Mouse (Mus musculus) G1E (cell line): ENCODE data around the gene Exosc6. TPM values are rescaled to one million over a fixed set of nuclear protein-coding genes. Genes with fewer than 3 reads are reported as not detected.
"Not testable (repeated sequence)": the region's sequence is repeated elsewhere in the genome, so short reads cannot be mapped to it uniquely, and the experiment has no call there.

Experiments used
- ATAC-seq: 2 replicates; pipeline ENCODE4 v1.8.0; 2016; ENCODE audit warnings: mild to moderate bottlenecking; ENCODE audit not compliant: insufficient number of reproducible peaks, poor library complexity, low FRiP score, severe bottlenecking; ENCODE audit errors: extremely low read depth
- DNase-seq: peaks from one replicate; pipeline ENCODE4 v3.0.0; 2012; ENCODE audit warnings: low spot score
- H3K27me3 ChIP-seq: 2 replicates; pipeline ENCODE4 v1.6.1; 2012; ENCODE audit warnings: mild to moderate bottlenecking, low read length, inconsistent platforms; ENCODE audit not compliant: insufficient read depth
- H3K36me3 ChIP-seq: replicated peaks from 2 replicates; pipeline ENCODE3; 2012; ENCODE audit warnings: mild to moderate bottlenecking, inconsistent platforms
- H3K4me1 ChIP-seq: 2 replicates; pipeline ENCODE4 v1.6.1; 2012; ENCODE audit warnings: low read depth, low read length, inconsistent platforms, mixed read lengths; ENCODE audit not compliant: insufficient read depth
- H3K4me3 ChIP-seq: 2 replicates; pipeline ENCODE4 v1.5.1; 2012; ENCODE audit warnings: low read depth, mild to moderate bottlenecking, inconsistent platforms, low read length, moderate library complexity, mixed read lengths
- H3K9me3 ChIP-seq: replicated peaks from 2 replicates; pipeline ENCODE4 v1.6.1; 2012; ENCODE audit warnings: inconsistent platforms
- CTCF ChIP-seq: IDR thresholded peaks from 2 replicates; pipeline ENCODE4 v1.5.1; 2012; ENCODE audit warnings: low read depth, low read length, inconsistent platforms, mixed read lengths
- GATA1 ChIP-seq: IDR thresholded peaks from 2 replicates; pipeline ENCODE4 v1.6.1; 2012; ENCODE audit warnings: borderline replicate concordance, low read length, inconsistent platforms, mixed read lengths
- GATA2 ChIP-seq: IDR thresholded peaks from 2 replicates; pipeline ENCODE4 v1.6.1; 2012; ENCODE audit warnings: low read depth, low read length, inconsistent platforms, borderline replicate concordance
- POLR2AphosphoS5 ChIP-seq: IDR thresholded peaks from 2 replicates; pipeline ENCODE4 v1.6.1; 2012; ENCODE audit warnings: low read depth, low read length, inconsistent platforms; ENCODE audit not compliant: insufficient replicate concordance
- TAL1 ChIP-seq: conservative IDR thresholded peaks from 2 replicates; pipeline ENCODE4 v1.6.1; 2012; ENCODE audit warnings: low read depth, low read length, inconsistent platforms, mixed read lengths
- polyA plus RNA-seq: library from polyadenylated mRNA; stranded (reverse); fragments of >175 nt; gene quantifications from 2 replicates; pipeline ENCODE4 v1.2.3, GENCODE M21; 2012
- total RNA-seq, 2 experiments: library from RNA; stranded (forward) in 1 of 2; stranded (reverse) in 1 of 2; fragments of 200-1000 nt in 1 of 2; fragments of >200 nt in 1 of 2; fragmentation: Nextera tagmentation in 1 of 2; gene quantifications; 2 replicates each; pipeline ENCODE4 v1.2.3; 2014 to 2017

The Exosc6 gene
- total and polyA plus RNA-seq, 3 experiments = 17.0 to 88.0 TPM; not detected in 1

DNA sequence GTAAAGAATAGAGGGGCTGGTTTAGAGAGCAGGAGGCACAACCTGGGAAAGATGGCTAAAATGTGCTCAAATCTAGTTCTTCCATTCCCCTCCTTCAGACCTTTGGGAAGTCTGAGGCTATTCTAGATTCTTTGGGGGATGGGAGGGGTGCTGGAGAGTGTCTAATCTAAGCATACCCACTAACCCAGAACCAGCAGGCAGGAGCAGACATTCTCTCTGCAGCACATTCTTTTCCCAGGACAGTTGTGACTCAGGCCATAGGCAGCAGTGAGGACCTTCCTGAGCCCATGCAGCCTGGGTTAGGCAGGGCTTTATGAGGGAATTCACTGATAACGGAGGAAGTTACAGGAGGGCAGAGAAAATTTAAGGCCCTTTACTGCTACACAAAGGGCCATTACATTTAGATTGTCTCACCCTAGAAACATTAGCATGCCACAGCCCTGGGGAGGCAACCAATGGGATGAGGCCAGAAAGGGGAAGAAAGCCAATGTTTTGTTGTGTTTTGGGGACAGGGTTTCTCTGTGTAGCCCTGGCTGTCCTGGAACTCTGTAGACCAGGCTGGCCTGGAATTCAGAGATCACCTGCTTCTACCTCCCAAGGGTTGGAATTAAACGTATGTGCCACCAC lies 2.9 kb downstream of the Exosc6 start:
- TF ChIP-seq POLR2AphosphoS5 (no peak), GATA2 (no peak), TAL1 (no peak), GATA1 (no peak), CTCF (no peak)
- H3K4me1 ChIP-seq = peaks cover 71% of the 10 kb centered on the region
- DNase-seq = peak; percentile 60

DNA sequence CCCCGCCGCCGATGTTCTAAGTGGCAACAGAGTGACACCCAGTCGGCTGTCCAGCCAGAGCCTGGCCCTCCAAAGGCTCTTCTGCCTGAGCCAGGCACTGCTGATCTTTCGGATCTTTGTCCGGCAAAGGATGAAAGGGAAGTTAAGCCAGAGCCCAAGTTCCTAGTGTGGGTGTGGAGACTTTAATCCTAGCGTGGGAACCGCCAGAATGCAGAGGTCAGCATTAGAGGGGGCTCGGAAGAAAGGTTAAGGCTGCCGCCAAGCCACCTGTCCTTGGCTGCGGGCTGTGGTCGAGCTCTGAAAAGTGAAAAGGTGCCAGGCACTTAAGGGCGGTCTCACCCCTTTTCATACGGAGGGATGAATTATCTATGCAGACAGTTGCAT lies 5.5 kb downstream of the Exosc6 start:
- no peak for DNase-seq
- peak overlapping the region; percentile 70 for H3K4me3 ChIP-seq
- no peak for TF ChIP-seq GATA1
- no peak for TF ChIP-seq CTCF
- no peak for TF ChIP-seq POLR2AphosphoS5
- no peak for TF ChIP-seq TAL1
- no peak for TF ChIP-seq GATA2
- no peaks in the 10 kb centered on the region for H3K9me3 ChIP-seq
- peaks cover 60% of the 10 kb centered on the region for H3K4me1 ChIP-seq
- ATAC-seq = no peak
- H3K36me3 ChIP-seq = peaks cover 28% of the 10 kb centered on the region
- H3K27me3 ChIP-seq = peaks cover 35% of the 10 kb centered on the region

More for the DNA sequence above, 2.9 kb downstream of the Exosc6 start:
- Histone ChIP-seq H3K27me3 (peaks cover 21% of the 10 kb centered on the region), H3K4me3 (no peak overlapping the region), H3K36me3 (peaks cover 48% of the 10 kb centered on the region), H3K9me3 (no peaks in the 10 kb centered on the region)
- no peak for ATAC-seq

DNA sequence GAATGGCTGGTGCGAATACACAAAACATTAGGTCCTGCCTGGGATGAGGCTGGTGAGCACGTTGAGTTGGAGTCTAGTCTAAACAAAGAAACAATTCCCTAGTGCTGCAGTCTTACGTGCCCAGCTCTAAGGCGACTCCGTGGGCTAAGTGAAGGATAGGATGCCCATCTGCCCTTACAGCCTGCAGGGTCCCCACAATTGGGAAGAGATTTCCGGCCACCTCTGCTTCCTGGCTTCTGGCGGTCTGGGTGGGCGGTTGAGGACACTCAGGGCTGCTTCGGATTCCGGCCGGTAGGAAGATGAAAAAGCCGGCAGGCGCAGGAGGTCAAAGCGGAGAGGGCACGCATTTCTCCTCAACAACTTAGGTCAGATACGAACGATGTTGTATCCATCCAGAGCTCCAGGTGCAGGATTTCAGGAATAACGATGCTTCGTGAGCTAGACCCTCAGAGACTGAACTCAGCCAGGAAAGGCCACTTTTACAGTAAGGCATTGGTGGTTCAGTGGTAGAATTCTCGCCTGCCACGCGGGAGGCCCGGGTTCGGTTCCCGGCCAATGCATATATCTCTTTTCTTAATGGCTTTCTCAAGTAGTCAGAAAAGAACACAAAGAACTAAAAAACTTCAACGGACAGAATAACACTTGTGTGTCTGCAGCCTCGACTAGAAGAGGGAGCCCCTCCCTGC lies 6.1 kb downstream of the Exosc6 start:
- H3K27me3 ChIP-seq = peaks cover 37% of the 10 kb centered on the region
- peaks cover 55% of the 10 kb centered on the region for H3K4me1 ChIP-seq
- peaks cover 22% of the 10 kb centered on the region for H3K36me3 ChIP-seq
- ATAC-seq (no peak), DNase-seq (no peak)
- no peaks in the 10 kb centered on the region for H3K9me3 ChIP-seq
- TF ChIP-seq POLR2AphosphoS5 (no peak), TAL1 (no peak)
- H3K4me3 ChIP-seq = peak overlapping the region; percentile 70

DNA sequence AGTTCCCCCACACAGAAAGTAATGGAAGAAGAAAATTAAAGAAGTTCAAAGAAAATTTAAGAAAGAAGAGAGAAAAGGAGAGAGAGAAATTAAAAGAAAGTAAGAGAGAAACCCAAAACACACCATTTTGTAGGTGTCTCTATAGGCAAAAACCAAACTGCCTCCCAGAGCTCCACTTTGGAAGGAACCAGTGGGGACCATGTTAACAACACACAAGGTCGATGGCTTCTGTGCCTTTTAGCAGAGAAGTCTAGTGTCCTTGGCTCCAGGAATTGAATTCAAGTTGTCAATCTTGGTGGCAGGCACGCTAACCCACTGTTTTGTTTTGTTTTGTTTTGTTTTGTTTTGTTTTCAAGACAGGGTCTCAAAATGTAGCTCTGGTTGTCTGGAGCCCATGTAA lies 6.8 kb downstream of the Exosc6 start:
- no peak overlapping the region for H3K4me3 ChIP-seq
- no peak for DNase-seq
- H3K9me3 ChIP-seq = no peaks in the 10 kb centered on the region
- peaks cover 51% of the 10 kb centered on the region for H3K4me1 ChIP-seq
- peaks cover 16% of the 10 kb centered on the region for H3K36me3 ChIP-seq
- no peak for ATAC-seq
- no peak for TF ChIP-seq GATA2
- TF ChIP-seq GATA1 = no peak
- TF ChIP-seq POLR2AphosphoS5 = no peak
- no peak for TF ChIP-seq CTCF
- no peak for TF ChIP-seq TAL1
- H3K27me3 ChIP-seq = peaks cover 38% of the 10 kb centered on the region

DNA sequence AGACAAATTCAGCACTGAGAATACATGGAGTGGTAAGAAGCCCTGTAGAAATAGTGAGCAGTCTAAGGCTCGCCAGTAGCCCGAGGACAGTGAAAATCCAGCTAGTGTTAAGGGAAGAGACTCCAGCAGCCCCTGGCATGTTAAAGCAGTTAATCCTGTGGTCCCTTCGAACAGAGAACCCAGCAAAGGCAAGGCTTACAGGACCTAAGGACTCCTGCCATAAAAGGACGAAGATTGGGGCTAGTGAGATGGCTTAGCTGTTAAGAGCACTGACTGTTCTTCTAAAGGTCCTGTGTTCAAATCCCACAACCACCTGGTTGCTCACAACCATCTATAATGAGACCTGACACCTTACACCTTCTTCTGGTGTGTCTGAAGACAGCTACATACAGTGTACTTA lies 10.2 kb downstream of the Exosc6 start:
- no peak overlapping the region for H3K4me3 ChIP-seq
- no peak for DNase-seq
- peaks cover 38% of the 10 kb centered on the region for H3K4me1 ChIP-seq
- no peaks in the 10 kb centered on the region for H3K36me3 ChIP-seq
- peaks cover 40% of the 10 kb centered on the region for H3K27me3 ChIP-seq
- TF ChIP-seq GATA1 (no peak), GATA2 (no peak), CTCF (no peak), TAL1 (no peak), POLR2AphosphoS5 (no peak)
- ATAC-seq = no peak
- H3K9me3 ChIP-seq = no peaks in the 10 kb centered on the region

DNA sequence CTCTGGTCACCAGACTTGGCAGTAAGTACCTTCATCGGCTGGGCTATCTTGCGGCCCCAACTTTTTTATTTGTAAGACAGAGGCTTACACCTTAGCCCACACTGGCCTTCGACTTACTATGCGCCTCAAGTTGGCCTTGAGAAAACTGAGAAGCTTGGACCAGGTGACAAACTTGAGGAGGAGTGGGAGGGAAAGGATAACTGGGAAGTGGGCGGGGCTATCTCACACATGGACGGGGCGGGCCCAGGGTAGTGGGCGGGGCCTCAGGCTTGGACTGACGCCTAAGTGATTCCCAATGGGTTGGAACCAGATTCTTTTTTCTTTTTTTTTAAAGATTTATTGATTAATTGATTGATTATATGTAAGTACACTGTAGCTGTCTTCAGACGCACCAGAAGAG lies 11.3 kb downstream of the Exosc6 start:
- H3K27me3 ChIP-seq = peaks cover 43% of the 10 kb centered on the region
- ATAC-seq = no peak
- DNase-seq = no peak
- TF ChIP-seq GATA2 (no peak), TAL1 (no peak), CTCF (no peak), POLR2AphosphoS5 (no peak), GATA1 (no peak)
- H3K36me3 ChIP-seq = no peaks in the 10 kb centered on the region
- peaks cover 32% of the 10 kb centered on the region for H3K4me1 ChIP-seq
- H3K9me3 ChIP-seq = no peaks in the 10 kb centered on the region
- no peak overlapping the region for H3K4me3 ChIP-seq

DNA sequence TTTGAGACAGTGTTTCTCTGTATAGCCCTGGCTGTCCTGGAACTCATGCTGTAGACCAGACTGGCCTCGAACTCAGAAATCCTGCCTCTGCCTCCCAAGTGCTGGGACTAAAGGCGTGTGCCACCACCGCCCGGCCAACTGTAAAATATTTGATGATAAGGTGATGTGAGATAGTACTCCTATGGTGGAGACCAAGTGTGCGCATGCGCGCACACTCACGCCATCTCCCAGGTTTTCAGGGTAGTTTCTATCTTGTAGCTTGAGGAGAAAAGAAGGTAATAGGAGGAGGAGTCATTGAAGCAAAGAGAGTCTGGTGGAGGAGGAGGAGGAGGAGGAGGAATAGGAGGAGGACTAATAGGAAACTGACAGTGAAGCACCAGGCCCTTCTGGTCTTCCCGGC lies 12.5 kb downstream of the Exosc6 start:
- H3K4me3 ChIP-seq, H3K36me3 ChIP-seq, H3K9me3 ChIP-seq, ATAC-seq, DNase-seq: not testable (repeated sequence)
- H3K27me3 ChIP-seq = peaks cover 50% of the 10 kb centered on the region
- H3K4me1 ChIP-seq = peaks cover 26% of the 10 kb centered on the region
